Mouse (Mus musculus) C2C12 (cell line): Measurements from ENCODE around the gene Chd8.

Experiments used
- CEBPB ChIP-seq: IDR thresholded peaks from one replicate; pipeline ENCODE4 v1.6.1; 2011; ENCODE audit warnings: low read depth, mild to moderate bottlenecking, control low read depth, moderate library complexity
- CTCF ChIP-seq: IDR thresholded peaks from one replicate; pipeline ENCODE4 v1.5.1; 2011; ENCODE audit not compliant: control insufficient read depth, insufficient read depth, insufficient read length
- USF1 ChIP-seq: IDR thresholded peaks from one replicate; pipeline ENCODE4 v1.6.1; 2011; ENCODE audit warnings: low read depth, mild to moderate bottlenecking, control low read depth, moderate library complexity

DNA sequence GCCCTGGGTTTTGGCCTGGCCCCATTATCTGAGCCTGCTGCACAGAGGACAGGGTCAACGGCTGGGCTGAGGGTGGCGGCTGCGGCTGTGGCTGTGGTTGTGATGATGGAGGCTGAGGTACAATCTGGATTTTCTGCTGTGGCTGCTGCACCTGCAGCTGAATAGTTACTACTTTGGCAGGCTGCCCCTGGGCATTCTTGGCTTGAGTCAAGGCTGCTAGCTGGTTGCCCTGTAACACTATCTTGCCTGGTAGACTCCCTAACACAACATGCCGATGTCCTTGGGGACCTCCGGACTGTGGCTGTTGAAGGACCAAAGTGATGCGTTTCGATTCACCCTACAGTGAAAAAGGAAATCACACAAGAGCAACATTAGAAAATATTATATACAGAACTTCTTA is 22.4 kb downstream of the Chd8 start:
- TF ChIP-seq CEBPB (no peak), CTCF (no peak), USF1 (no peak)
